Mouse (Mus musculus) thymus, adult 2 months (tissue): ENCODE results near the gene Hist1h2ap.
"Not testable (repeated sequence)": the region's sequence is repeated elsewhere in the genome, so short reads cannot be mapped to it uniquely, and the experiment has no call there.

Source experiments
- CTCF ChIP-seq: fragments of 200-500 bp; IDR thresholded peaks from 2 replicates; pipeline ENCODE4 v1.5.1; 2012; ENCODE audit warnings: mild to moderate bottlenecking, control low read depth, low read length, moderate library complexity, borderline replicate concordance; ENCODE audit not compliant: control insufficient read depth, poor library complexity, insufficient read depth; ENCODE audit errors: extremely low read depth
- POLR2A ChIP-seq: fragments of 200-500 bp; IDR thresholded peaks from 2 replicates; pipeline ENCODE4 v1.6.1; 2012; ENCODE audit warnings: mild to moderate bottlenecking, low read length, control low read depth, moderate library complexity; ENCODE audit not compliant: control insufficient read depth, poor library complexity, insufficient read depth; ENCODE audit errors: extremely low read depth

- not testable (repeated sequence) for TF ChIP-seq POLR2A, CTCF
Measured at GRCm38 (mm10) chr13:21811074-21811473, 22.2 kb downstream of the Hist1h2ap start.
